Mouse (Mus musculus) liver, adult 2 months (tissue): Measurements from ENCODE around the gene Olfr129.

Source experiments
- CTCF ChIP-seq: fragments of 200-500 bp; IDR thresholded peaks from 2 replicates; pipeline ENCODE4 v1.5.1; 2011; ENCODE audit warnings: low read depth, low read length, control low read depth
- POLR2A ChIP-seq: fragments of 200-500 bp; IDR thresholded peaks from 2 replicates; pipeline ENCODE4 v1.6.1; 2011; ENCODE audit warnings: low read length, control low read depth; ENCODE audit not compliant: insufficient read depth; ENCODE audit errors: extremely low read depth

DNA sequence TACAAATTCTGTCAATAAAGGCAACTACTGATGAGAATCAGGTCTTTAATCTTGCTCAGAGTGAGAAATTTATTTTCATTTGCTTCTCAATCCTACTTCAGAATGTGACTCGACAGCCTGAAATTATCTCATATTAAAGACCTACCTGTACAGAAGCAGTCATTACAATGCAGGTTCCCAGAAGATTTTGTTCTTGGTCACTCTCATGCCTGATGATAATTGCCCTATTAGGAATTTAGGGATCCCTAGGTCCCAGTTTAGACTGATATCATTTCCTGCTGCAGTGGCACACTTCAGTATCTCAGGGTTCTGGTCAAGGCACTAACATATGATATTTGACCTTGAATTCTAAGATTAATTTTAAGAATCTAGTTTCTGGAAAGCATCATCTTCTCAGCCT is 3.7 kb upstream of the Olfr129 start, which contains the start of gene Olfr130:
- no peak for TF ChIP-seq POLR2A
- no peak for TF ChIP-seq CTCF
